Mouse (Mus musculus) testis, adult 2 months (tissue): ENCODE measurements around the gene Tbc1d1. TPM values are rescaled to one million over a fixed set of nuclear protein-coding genes. Genes with fewer than 3 reads are reported as not detected.
"Not testable (repeated sequence)": the region's sequence is repeated elsewhere in the genome, so short reads cannot be mapped to it uniquely, and the experiment has no call there.

ENCODE experiments used
- H3K27ac ChIP-seq: fragments of 200-500 bp; 2 replicates; pipeline ENCODE4 v1.5.1; 2012; ENCODE audit warnings: low read depth, low read length; ENCODE audit not compliant: control insufficient read depth, insufficient read depth
- H3K27me3 ChIP-seq: fragments of 200-500 bp; 2 replicates; pipeline ENCODE4 v1.6.1; 2012; ENCODE audit warnings: mild to moderate bottlenecking, low read length, moderate library complexity; ENCODE audit not compliant: control insufficient read depth, insufficient read depth
- H3K36me3 ChIP-seq: fragments of 200-500 bp; 2 replicates; pipeline ENCODE4 v1.6.1; 2012; ENCODE audit warnings: mild to moderate bottlenecking, low read length; ENCODE audit not compliant: control insufficient read depth, insufficient read depth
- H3K4me1 ChIP-seq: fragments of 200-500 bp; 2 replicates; pipeline ENCODE4 v1.6.1; 2012; ENCODE audit warnings: low read length; ENCODE audit not compliant: control insufficient read depth, insufficient read depth
- H3K4me3 ChIP-seq: fragments of 200-500 bp; 2 replicates; pipeline ENCODE4 v1.5.1; 2012; ENCODE audit warnings: low read depth, mild to moderate bottlenecking, low read length, moderate library complexity, mixed read lengths; ENCODE audit not compliant: control insufficient read depth
- CTCF ChIP-seq: fragments of 200-500 bp; IDR thresholded peaks from 2 replicates; pipeline ENCODE4 v1.5.1; 2012; ENCODE audit warnings: low read depth, mild to moderate bottlenecking, inconsistent platforms, low read length, moderate library complexity; ENCODE audit not compliant: control insufficient read depth, insufficient read depth, insufficient replicate concordance
- POLR2A ChIP-seq: fragments of 200-500 bp; IDR thresholded peaks from 2 replicates; pipeline ENCODE4 v1.6.1; 2012; ENCODE audit warnings: low read depth, mild to moderate bottlenecking, inconsistent platforms, low read length, moderate library complexity; ENCODE audit not compliant: control insufficient read depth
- polyA plus RNA-seq: library from polyadenylated mRNA; depleted of rRNA; stranded (reverse); fragments of >200 nt; gene quantifications from 2 replicates; pipeline ENCODE4 v1.2.3, GENCODE M21; 2012

Tbc1d1 gene
- polyA plus RNA-seq, 1 experiment = 37.8 TPM

- Histone ChIP-seq H3K27me3 (no peaks in the 10 kb centered on the region), H3K27ac (peak overlapping the region; percentile 32; the same call in 1 of the 2 replicates), H3K36me3 (no peaks in the 10 kb centered on the region; the same call in none of the 2 replicates), H3K4me3 (no peak overlapping the region), H3K4me1 (peaks cover 2% of the 10 kb centered on the region; the same call in 1 of the 2 replicates)
- TF ChIP-seq CTCF = no peak
- TF ChIP-seq POLR2A = no peak
Measured at GRCm38 (mm10) chr5:64336767-64337408, 180.8 kb downstream of the Tbc1d1 start.

GRCm38 (mm10) chr5:64338795-64339194 lies 182.7 kb downstream of the Tbc1d1 start:
- not testable (repeated sequence) for H3K4me1 ChIP-seq, H3K4me3 ChIP-seq, H3K27me3 ChIP-seq, H3K27ac ChIP-seq, H3K36me3 ChIP-seq

GRCm38 (mm10) chr5:64340366-64340765 lies 184.3 kb downstream of the Tbc1d1 start:
- no peak for TF ChIP-seq CTCF
- TF ChIP-seq POLR2A = no peak
- Histone ChIP-seq H3K4me1 (peaks cover 2% of the 10 kb centered on the region; the same call in 1 of the 2 replicates), H3K27ac (no peak overlapping the region), H3K27me3 (no peaks in the 10 kb centered on the region), H3K4me3 (no peak overlapping the region), H3K36me3 (no peaks in the 10 kb centered on the region; the same call in 1 of the 2 replicates)

GRCm38 (mm10) chr5:64341671-64342070 lies 185.6 kb downstream of the Tbc1d1 start:
- no peak overlapping the region for H3K4me3 ChIP-seq
- H3K4me1 ChIP-seq = peaks cover 2% of the 10 kb centered on the region; the same call in 1 of the 2 replicates
- no peak overlapping the region for H3K27ac ChIP-seq
- no peaks in the 10 kb centered on the region for H3K27me3 ChIP-seq
- peaks cover 1% of the 10 kb centered on the region; the same call in 1 of the 2 replicates for H3K36me3 ChIP-seq
- TF ChIP-seq POLR2A (no peak), CTCF (no peak)

- no peaks in the 10 kb centered on the region for H3K27me3 ChIP-seq
- no peak overlapping the region for H3K27ac ChIP-seq
- H3K4me1 ChIP-seq = no peaks in the 10 kb centered on the region; the same call in 1 of the 2 replicates
- peaks cover 1% of the 10 kb centered on the region; the same call in 1 of the 2 replicates for H3K36me3 ChIP-seq
- no peak overlapping the region for H3K4me3 ChIP-seq
- no peak for TF ChIP-seq CTCF
- TF ChIP-seq POLR2A = no peak
Measured at GRCm38 (mm10) chr5:64342138-64342537, 186.0 kb downstream of the Tbc1d1 start.

- Histone ChIP-seq H3K27ac (no peak overlapping the region), H3K4me3 (no peak overlapping the region), H3K27me3 (no peaks in the 10 kb centered on the region), H3K36me3 (peaks cover 1% of the 10 kb centered on the region; the same call in 1 of the 2 replicates), H3K4me1 (no peaks in the 10 kb centered on the region; the same call in 1 of the 2 replicates)
- TF ChIP-seq POLR2A (no peak), CTCF (no peak)
Measured at GRCm38 (mm10) chr5:64343972-64344700, 188.0 kb downstream of the Tbc1d1 start.

- no peak overlapping the region for H3K27ac ChIP-seq
- H3K36me3 ChIP-seq = peaks cover 1% of the 10 kb centered on the region; the same call in 1 of the 2 replicates
- no peaks in the 10 kb centered on the region for H3K27me3 ChIP-seq
- H3K4me3 ChIP-seq = no peak overlapping the region
- no peaks in the 10 kb centered on the region; the same call in 1 of the 2 replicates for H3K4me1 ChIP-seq
- TF ChIP-seq CTCF (no peak), POLR2A (no peak)
Measured at GRCm38 (mm10) chr5:64345181-64345735, 189.2 kb downstream of the Tbc1d1 start.
